Mouse (Mus musculus) cortical plate, adult 2 months (tissue): Measurements from ENCODE around the gene Auts2. TPM values are rescaled to one million over a fixed set of nuclear protein-coding genes. Genes with fewer than 3 reads are reported as not detected.

Experiments used
- H3K27ac ChIP-seq: fragments of 200-500 bp; 2 replicates; pipeline ENCODE4 v1.5.1; 2012; ENCODE audit warnings: low read length, control low read depth, inconsistent platforms; ENCODE audit not compliant: insufficient read depth
- H3K4me1 ChIP-seq: fragments of 200-500 bp; 2 replicates; pipeline ENCODE4 v1.6.1; 2011; ENCODE audit warnings: low read length; ENCODE audit not compliant: control insufficient read depth, insufficient read depth
- H3K4me3 ChIP-seq: fragments of 200-500 bp; 2 replicates; pipeline ENCODE4 v1.5.1; 2011; ENCODE audit warnings: mild to moderate bottlenecking, low read length, control low read depth; ENCODE audit not compliant: insufficient read depth
- CTCF ChIP-seq: fragments of 200-500 bp; IDR thresholded peaks from 2 replicates; pipeline ENCODE4 v1.5.1; 2011; ENCODE audit warnings: mild to moderate bottlenecking, control low read depth, low read length; ENCODE audit not compliant: insufficient read depth; ENCODE audit errors: extremely low read depth
- POLR2A ChIP-seq: fragments of 200-500 bp; IDR thresholded peaks from 2 replicates; pipeline ENCODE4 v1.6.1; 2011; ENCODE audit warnings: mild to moderate bottlenecking, low read length, control low read depth; ENCODE audit not compliant: insufficient read depth; ENCODE audit errors: extremely low read depth
- polyA plus RNA-seq: library from polyadenylated mRNA; depleted of rRNA; stranded (reverse); fragments of >200 nt; gene quantifications from 2 replicates; pipeline ENCODE4 v1.2.3, GENCODE M21; 2012

Auts2 gene
- polyA plus RNA-seq, 1 experiment = 29.7 TPM

DNA sequence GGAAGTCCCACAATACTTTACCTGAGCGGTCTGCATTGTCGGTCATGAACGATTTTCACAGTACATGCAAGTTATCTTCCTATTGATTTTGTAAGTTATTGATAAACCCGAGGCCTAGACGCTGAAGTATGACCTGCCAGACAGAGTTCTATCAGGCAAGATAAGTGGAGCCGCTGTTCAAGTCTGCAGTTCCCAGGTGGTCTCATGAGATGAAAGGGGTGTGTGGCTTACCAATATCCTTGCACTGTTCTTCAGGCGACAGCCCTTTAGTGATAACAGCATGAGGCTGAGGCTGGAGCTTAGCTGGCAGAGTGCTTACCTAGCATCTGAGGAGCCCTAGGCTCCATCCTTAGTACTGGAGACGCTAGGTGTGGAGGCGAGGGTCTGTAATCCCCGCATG lies 949.9 kb downstream of the Auts2 start:
- Histone ChIP-seq H3K27ac (no peak overlapping the region), H3K4me1 (no peaks in the 10 kb centered on the region), H3K4me3 (no peak overlapping the region)
- TF ChIP-seq CTCF (no peak), POLR2A (no peak)

DNA sequence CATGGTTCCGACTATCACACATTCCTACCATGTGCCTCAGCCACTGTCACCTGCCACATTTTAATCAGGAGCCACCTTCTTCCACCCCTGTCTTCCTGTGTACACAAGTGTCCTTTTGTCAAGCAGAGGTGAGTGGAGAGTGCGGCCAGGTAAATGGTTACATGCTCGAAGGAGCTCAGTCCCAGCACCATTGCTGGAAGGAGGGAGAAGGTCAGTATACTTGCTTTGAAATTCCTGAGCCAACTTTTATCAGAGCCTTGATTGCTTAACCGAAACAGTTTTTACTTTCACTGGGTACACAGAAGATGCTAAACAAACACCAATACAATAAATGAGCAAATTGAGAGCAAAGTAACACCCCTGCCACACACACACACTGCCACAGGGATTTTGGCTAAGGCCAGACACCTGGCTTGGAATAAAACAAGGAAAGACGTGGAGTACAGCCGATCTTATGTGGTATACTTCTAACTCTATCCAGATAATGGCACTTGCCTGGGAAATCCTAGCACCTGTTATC lies 953.1 kb downstream of the Auts2 start:
- Histone ChIP-seq H3K27ac (no peak overlapping the region), H3K4me1 (no peaks in the 10 kb centered on the region), H3K4me3 (no peak overlapping the region)
- no peak for TF ChIP-seq CTCF
- no peak for TF ChIP-seq POLR2A

DNA sequence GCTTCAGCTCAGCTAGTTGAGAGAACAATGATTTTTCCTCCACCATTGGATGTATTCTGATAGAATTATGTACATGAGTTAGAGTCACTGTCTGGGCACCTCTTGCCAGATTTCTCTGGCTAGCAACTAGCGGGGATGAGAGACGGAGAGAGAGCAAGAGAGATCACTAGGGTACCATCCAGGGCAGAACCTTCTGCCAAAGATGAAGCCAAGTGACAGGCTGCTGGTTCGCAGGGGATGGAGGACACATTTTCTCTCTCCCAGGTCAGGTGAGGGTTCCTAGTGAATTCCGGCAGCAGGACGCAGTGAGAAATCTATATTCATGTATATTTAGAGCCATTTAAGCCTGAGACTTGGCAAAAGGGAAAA lies 956.8 kb downstream of the Auts2 start:
- Histone ChIP-seq H3K4me1 (peaks cover 3% of the 10 kb centered on the region; the same call in 1 of the 2 replicates), H3K27ac (no peak overlapping the region), H3K4me3 (no peak overlapping the region)
- TF ChIP-seq CTCF = no peak
- TF ChIP-seq POLR2A = no peak

DNA sequence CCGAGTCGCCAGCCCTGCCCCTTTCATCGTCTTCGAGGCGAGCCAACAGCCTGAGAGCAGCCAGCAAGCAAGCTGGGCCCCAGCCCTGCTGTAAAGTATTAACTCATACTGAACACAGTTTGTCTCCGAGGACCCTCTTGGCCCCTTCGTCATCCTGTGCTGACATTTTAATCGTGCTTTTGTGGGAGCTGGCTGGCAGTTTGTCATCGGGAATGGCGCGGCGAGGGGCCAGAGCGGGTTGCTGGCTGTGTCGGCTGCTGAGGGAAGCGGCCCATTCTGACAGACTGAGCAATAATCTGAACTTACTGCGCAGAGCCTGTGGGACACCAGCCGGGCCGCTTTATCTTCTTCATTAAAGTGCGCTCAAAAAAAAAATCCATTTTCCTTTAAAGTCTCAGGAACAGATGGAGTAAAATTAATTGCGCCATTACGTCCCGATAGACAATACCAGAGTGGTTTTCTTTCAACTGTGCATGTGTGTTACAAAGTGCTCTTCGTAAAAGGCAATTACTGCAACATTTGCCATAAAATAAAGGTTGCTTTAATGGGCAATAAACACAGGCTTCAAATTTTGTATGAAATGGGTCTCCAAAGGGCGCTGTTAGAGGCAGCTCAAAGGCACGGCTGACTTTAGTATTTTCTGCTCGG lies 957.3 kb downstream of the Auts2 start:
- no peak overlapping the region for H3K4me3 ChIP-seq
- no peak overlapping the region for H3K27ac ChIP-seq
- H3K4me1 ChIP-seq = peaks cover 3% of the 10 kb centered on the region; the same call in 1 of the 2 replicates
- TF ChIP-seq POLR2A (no peak), CTCF (no peak)

DNA sequence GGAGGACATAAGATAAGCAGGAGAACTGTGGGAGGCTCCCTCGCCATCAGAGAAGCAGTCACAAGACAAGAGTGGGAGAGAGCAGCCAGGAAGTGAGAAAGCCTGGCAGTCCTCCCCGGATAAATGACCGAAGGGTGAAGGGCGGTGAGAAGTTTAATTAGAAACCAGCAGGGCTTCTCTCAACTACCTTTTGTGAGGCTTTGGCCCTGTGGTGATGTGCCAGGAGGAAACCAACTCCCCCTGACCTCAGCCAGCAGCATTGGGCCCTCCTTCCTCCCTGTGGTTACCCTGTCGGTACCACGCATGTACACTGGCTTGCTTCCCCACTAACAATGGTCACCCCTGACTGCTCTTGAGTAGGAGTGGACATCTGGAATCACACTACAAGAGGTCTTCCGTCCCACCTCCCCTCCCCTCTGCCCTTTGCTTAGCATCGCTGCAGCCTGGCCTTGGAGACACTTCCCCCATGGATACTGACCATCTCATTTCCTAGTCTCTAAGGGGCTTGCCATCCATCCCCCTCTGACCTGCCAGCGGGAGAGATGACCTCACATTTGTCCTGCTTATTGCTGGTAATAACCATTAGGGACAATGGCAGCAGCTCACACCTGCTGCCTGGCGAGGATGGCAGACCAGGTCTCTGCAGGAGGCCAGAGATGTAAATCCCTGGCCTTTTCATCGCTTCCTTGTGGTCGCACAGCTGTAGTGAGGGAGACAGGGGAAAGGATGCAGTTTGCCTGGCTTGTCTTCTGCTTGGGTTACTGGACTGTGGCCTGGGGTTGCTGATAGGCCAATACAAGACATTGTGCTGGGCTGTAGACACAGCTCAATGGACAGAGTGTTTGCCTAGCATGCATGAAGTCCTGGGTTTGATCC lies 958.6 kb downstream of the Auts2 start:
- Histone ChIP-seq H3K27ac (no peak overlapping the region), H3K4me3 (no peak overlapping the region), H3K4me1 (peaks cover 3% of the 10 kb centered on the region; the same call in 1 of the 2 replicates)
- no peak for TF ChIP-seq CTCF
- TF ChIP-seq POLR2A = no peak

DNA sequence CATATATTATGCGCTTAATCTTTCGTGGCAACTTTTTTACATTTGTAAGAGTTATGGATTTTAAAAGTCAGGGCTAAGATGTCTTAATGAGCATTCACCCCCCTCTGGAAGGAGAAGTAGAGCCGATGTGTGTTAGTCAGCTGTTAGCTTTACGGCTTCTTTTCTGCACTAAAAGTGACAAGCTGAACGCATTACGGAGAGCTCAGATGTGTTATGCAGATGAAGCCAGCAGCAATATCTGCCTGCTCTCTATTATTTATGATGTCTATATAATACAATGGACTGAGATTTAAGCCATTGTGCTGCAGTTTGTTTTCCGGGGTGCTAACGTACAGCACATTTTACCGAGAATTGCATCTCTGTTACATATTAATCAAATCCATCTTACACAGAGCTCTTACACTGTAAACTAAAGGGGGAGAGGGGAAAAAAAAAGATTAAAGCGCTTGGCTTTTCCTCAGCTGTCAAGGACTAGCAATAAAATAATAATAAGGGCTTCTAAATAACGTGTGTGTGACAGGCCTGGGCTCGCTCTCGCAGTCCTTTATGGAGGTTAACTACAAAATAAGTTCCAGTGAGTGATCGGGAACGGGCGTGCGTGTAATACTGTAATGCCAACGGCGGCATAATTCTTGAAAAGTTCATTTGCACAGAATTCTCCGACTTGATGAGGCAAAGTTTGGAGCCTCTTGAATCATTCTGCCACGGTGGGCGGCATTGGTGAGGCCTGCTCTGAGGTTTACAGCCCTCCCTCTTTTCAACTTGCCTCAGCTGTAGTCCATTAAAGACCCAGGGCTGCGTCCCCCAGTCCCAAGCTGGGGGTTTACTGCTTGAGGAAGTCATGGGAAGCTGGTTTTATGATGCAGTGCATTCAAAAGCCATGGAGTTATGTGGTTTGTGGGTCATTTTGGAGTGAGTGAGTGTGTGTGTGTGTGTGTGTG lies 961.8 kb downstream of the Auts2 start:
- TF ChIP-seq CTCF (no peak), POLR2A (no peak)

DNA sequence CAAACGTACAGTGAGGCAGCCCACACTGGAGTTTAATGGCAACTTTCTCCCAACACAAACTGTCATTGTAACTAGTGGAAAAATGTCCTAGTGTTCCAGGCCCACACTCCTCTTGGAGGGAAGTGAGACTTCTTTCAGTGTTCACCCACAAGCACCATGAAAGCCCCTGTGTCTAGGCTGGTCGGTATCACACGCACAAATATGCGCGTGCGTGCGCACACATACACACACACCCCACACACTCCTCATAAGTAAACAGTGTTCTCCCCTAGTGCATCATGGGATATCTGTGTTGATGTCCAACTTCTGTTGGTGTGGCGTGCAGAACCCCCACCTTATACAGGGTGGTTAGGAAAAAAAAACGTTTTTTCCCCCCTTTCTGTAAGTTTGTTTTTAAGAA lies 964.4 kb downstream of the Auts2 start:
- Histone ChIP-seq H3K27ac (no peak overlapping the region), H3K4me1 (peaks cover 3% of the 10 kb centered on the region; the same call in 1 of the 2 replicates), H3K4me3 (no peak overlapping the region)
- TF ChIP-seq CTCF (no peak), POLR2A (no peak)

More for the DNA sequence above, 961.8 kb downstream of the Auts2 start:
- no peak overlapping the region for H3K4me3 ChIP-seq
- H3K4me1 ChIP-seq = peaks cover 3% of the 10 kb centered on the region; the same call in 1 of the 2 replicates
- H3K27ac ChIP-seq = no peak overlapping the region

DNA sequence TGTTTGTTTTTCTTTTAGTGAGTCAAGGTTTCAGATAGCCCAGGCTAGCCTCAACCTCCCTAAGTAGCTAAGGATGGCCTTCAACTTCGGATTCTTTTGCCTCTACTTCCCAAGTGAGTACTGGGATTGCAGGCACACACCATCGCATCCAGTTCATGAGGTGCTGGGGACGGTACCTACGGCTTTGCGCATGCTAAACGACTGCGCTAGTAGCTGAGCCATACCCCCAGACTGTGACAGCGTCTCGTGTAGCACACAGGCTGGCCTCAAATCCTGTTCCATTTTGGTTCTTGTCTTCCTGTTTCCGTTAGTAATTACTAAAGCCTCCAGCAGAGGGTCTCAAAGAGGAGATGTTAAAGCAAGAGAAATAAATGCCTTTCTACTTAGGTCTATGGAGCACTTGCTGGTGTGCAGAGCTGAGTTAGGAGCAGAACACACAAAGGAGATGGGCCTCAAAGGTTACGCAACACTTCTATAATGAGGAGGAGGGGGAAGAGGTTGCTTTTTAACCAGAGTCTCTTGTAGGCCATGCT lies 967.3 kb downstream of the Auts2 start:
- Histone ChIP-seq H3K4me1 (peaks cover 3% of the 10 kb centered on the region; the same call in 1 of the 2 replicates), H3K4me3 (no peak overlapping the region), H3K27ac (no peak overlapping the region)
- no peak for TF ChIP-seq CTCF
- no peak for TF ChIP-seq POLR2A

DNA sequence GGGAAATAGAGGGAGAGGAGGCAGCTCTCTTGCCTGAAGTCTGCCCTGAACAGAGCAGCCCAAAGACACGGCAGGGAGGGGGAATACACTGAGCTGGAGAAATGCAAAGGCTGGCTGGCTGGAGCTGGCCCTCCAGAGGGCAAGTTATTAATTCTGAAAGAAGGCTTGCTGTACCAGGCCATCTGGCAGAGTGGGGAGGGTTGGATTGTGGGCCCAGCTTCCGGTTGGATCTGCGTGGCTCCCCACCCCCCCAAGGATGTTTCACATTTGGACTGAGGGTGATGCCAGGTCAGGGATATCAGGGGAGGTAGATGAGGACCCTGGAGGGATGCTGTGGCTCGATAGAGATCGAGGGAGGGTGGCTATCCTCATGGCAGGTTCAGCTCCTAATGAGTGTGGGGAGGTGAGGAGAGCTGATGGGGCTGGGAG lies 968.0 kb downstream of the Auts2 start:
- Histone ChIP-seq H3K4me3 (no peak overlapping the region), H3K27ac (no peak overlapping the region), H3K4me1 (peaks cover 3% of the 10 kb centered on the region; the same call in 1 of the 2 replicates)
- TF ChIP-seq CTCF (no peak), POLR2A (no peak)
